Mouse (Mus musculus) embryonic facial prominence, embryonic 14.5 days (tissue): ENCODE measurements around the gene Apopt1. TPM values are rescaled to one million over a fixed set of nuclear protein-coding genes. Genes with fewer than 3 reads are reported as not detected.
"Not testable (repeated sequence)": the region's sequence is repeated elsewhere in the genome, so short reads cannot be mapped to it uniquely, and the experiment has no call there.

Source experiments
- ATAC-seq: fragments of 200-750 bp; cut with Nextera tagmentation; 2 replicates; pipeline ENCODE4 v1.8.0; 2017; ENCODE audit warnings: low read depth, moderate number of reproducible peaks, moderate TSS enrichment
- DNase-seq: peaks from one replicate; pipeline ENCODE4 v3.0.0-alpha.2; 2015; ENCODE audit warnings: low spot score
- H3K27ac ChIP-seq: fragments of 300-500 bp; sonication (generic); replicated peaks from 2 replicates; pipeline ENCODE4 v1.5.1; 2014; ENCODE audit warnings: low read depth, mild to moderate bottlenecking, low read length, moderate library complexity
- H3K27me3 ChIP-seq: fragments of 300-500 bp; sonication (generic); replicated peaks from 2 replicates; pipeline ENCODE4 v1.6.1; 2014; ENCODE audit warnings: low read length; ENCODE audit not compliant: control insufficient read depth, insufficient read depth
- H3K36me3 ChIP-seq: fragments of 300-500 bp; sonication (generic); 2 replicates; pipeline ENCODE4 v1.6.1; 2014; ENCODE audit warnings: low read length, mixed read lengths; ENCODE audit not compliant: control insufficient read depth, insufficient read depth
- H3K4me1 ChIP-seq: fragments of 300-500 bp; sonication (generic); 2 replicates; pipeline ENCODE4 v1.6.1; 2014; ENCODE audit warnings: antibody characterized with exemption, low read length; ENCODE audit not compliant: control insufficient read depth, insufficient read depth
- H3K4me2 ChIP-seq: fragments of 300-500 bp; sonication (generic); 2 replicates; pipeline ENCODE4 v1.6.1; 2014; ENCODE audit warnings: low read depth, mild to moderate bottlenecking, low read length, moderate library complexity, mixed read lengths
- H3K4me3 ChIP-seq: fragments of 300-500 bp; sonication (generic); 2 replicates; pipeline ENCODE4 v1.5.1; 2014; ENCODE audit warnings: low read depth, mild to moderate bottlenecking, low read length
- H3K9ac ChIP-seq: fragments of 300-500 bp; sonication (generic); 2 replicates; pipeline ENCODE4 v1.6.1; 2014; ENCODE audit warnings: low read depth, mild to moderate bottlenecking, low read length, moderate library complexity, mixed read lengths
- H3K9me3 ChIP-seq: fragments of 300-500 bp; sonication (generic); 2 replicates; pipeline ENCODE4 v1.6.1; 2016; ENCODE audit warnings: low read length; ENCODE audit not compliant: control insufficient read depth
- WGBS: fragments of 180-500 bp; shearing (Covaris S2); extraction: QIAGEN DNeasy Blood & Tissue Kit; methylation state at CpG from one replicate; pipeline ENCODE4 v1.1.7; 2014; 5-methylcytosine and 5-hydroxymethylcytosine counted together
- polyA plus RNA-seq: library from polyadenylated mRNA; unstranded; fragments of >200 nt; fragmentation: Nextera tagmentation; extraction: Ambion mirVana; gene quantifications from 2 replicates; pipeline ENCODE4 v1.2.1, GENCODE M21; 2014

Apopt1 gene
- polyA plus RNA-seq, 1 experiment from 2014 or later: 46.6 TPM

DNA sequence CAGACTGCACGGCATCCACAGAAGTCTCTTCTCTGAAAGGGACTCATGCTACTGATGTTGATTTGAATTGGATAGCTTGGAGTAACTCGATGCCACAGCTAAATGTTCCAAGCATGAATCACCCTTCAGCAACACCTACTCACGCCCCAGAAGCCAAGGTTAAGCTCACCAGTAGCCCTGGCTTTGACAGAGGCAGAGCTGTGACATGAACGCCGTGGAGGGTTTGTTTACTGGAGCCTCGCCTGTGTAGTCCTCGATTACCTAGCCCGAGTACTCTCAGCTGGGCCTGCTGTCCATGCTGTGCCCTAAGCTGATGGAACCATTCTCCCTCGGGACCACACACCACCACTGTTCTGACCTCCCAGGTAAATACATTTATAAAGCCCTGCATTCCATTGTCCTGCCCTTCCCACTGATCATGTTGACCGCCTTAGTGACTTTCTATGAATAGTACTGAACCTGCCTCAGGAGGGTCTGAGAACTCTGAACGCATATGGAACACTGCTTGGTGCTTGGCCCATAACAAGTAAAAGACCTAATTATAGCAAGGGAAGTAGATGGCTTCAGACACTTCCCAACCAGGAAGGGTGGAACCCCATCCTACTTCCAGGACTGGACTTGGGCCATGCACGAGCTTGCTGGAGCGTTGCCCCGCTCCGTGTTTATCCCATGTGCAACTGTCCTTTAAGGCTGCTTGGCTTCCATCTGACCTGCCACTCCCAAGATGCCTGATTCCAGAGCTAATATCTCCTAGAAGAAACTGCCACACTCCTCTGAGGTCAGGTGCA lies 7.7 kb upstream of the Apopt1 start:
- DNase-seq: no peak
- WGBS: 61% methylated on average over 15 of the region's 15 CpGs
- H3K27ac ChIP-seq: peak overlapping the region; percentile 39
- H3K4me1 ChIP-seq: peaks cover 10% of the 10 kb centered on the region
- H3K9me3 ChIP-seq: no peaks in the 10 kb centered on the region
- no peak overlapping the region for H3K4me2 ChIP-seq
- 0 out of 2 replicates have a peak overlapping the region, but pooled peaks have one; percentile 27 for H3K9ac ChIP-seq
- H3K4me3 ChIP-seq: no peak overlapping the region
- peaks cover 35% of the 10 kb centered on the region for H3K36me3 ChIP-seq
- 0 out of 2 replicates have a peak, but pooled peaks have one; percentile 13 for ATAC-seq
- no peaks in the 10 kb centered on the region for H3K27me3 ChIP-seq

DNA sequence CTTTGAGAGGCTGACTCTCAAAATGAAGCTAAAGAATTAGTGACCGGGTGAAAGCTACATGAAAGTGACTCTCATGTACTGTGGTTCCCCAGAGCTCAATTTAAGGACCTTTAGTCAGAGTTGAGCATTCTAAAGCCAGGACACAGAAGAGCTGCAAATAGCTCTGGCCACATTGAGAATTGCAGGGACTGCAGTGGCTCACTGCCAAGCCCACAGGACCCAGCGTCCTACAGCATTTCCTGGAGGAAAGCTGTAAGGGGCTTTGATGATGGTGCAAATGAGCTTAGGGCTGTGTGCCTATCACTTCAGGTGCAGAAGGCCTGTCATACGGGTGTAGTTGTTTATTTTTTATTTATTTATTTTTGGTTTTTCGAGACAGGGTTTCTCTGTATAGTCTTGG lies 4.9 kb upstream of the Apopt1 start:
- ATAC-seq (no peak), DNase-seq (no peak)
- peaks cover 44% of the 10 kb centered on the region for H3K36me3 ChIP-seq
- H3K27ac ChIP-seq: no peak overlapping the region
- WGBS: 73% methylated on average over 4 of the region's 4 CpGs
- no peak overlapping the region for H3K4me3 ChIP-seq
- H3K9me3 ChIP-seq: no peaks in the 10 kb centered on the region
- no peak overlapping the region for H3K4me2 ChIP-seq
- H3K27me3 ChIP-seq: no peaks in the 10 kb centered on the region
- no peak overlapping the region for H3K9ac ChIP-seq
- H3K4me1 ChIP-seq: peaks cover 17% of the 10 kb centered on the region

- Histone ChIP-seq H3K4me2 (no peak overlapping the region), H3K9ac (no peak overlapping the region), H3K4me3 (no peak overlapping the region), H3K9me3 (no peaks in the 10 kb centered on the region), H3K36me3 (peaks cover 44% of the 10 kb centered on the region), H3K4me1 (peaks cover 16% of the 10 kb centered on the region), H3K27me3 (no peaks in the 10 kb centered on the region), H3K27ac (no peak overlapping the region)
- ATAC-seq (no peak), DNase-seq (no peak)
- 96% methylated on average over 10 of the region's 10 CpGs for WGBS
These were observed 3.0 kb upstream of the Apopt1 start for GRCm38 (mm10) chr12:111710091-111710490.

- 2% methylated on average over 22 of the region's 33 CpGs for WGBS
- DNase-seq (peak; percentile 56), ATAC-seq (peak; percentile 42)
- H3K4me2 ChIP-seq: peak overlapping the region; percentile 78
- H3K27me3 ChIP-seq: no peaks in the 10 kb centered on the region
- H3K36me3 ChIP-seq: peaks cover 44% of the 10 kb centered on the region
- H3K27ac ChIP-seq: peak overlapping the region; percentile 65
- H3K4me3 ChIP-seq: peak overlapping the region; percentile 71
- H3K9ac ChIP-seq: peak overlapping the region; percentile 90
- no peaks in the 10 kb centered on the region for H3K9me3 ChIP-seq
- peaks cover 12% of the 10 kb centered on the region for H3K4me1 ChIP-seq
These were observed 585 bp upstream of the Apopt1 start for GRCm38 (mm10) chr12:111712476-111712875.

DNA sequence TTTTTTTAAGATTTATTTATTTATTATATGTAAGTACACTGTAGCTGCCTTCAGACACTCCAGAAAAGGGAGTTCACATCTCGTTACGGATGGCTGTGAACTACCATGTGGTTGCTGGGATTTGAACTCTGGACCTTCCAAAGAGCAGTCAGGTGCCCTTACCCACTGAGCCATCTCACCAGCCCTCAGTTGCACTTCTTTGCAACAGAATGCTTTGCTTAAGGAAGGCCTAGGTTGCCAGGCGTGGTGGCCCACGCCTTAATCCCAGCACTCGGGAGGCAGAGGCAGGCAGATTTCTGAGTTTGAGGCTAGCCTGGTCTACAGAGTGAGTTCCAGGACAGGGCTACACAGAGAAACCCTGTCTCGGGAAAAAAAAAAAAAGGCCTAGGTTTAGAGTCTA lies 819 bp downstream of the Apopt1 start:
- Histone ChIP-seq H3K4me1 (peaks cover 12% of the 10 kb centered on the region), H3K36me3 (peaks cover 30% of the 10 kb centered on the region), H3K4me3 (peak overlapping the region; percentile 71), H3K4me2 (peak overlapping the region; percentile 78)
- DNase-seq, H3K27me3 ChIP-seq, H3K27ac ChIP-seq, ATAC-seq, H3K9ac ChIP-seq, H3K9me3 ChIP-seq: not testable (repeated sequence)
- WGBS: 79% methylated on average over 6 of the region's 6 CpGs

GRCm38 (mm10) chr12:111716505-111716904 lies 3.4 kb downstream of the Apopt1 start:
- peaks cover 11% of the 10 kb centered on the region for H3K4me1 ChIP-seq
- WGBS: 97% methylated on average over 7 of the region's 7 CpGs
- no peaks in the 10 kb centered on the region for H3K9me3 ChIP-seq
- H3K4me3 ChIP-seq: no peak overlapping the region
- peaks cover 6% of the 10 kb centered on the region; the same call in 1 of the 2 replicates for H3K36me3 ChIP-seq
- no peak overlapping the region for H3K27ac ChIP-seq
- H3K9ac ChIP-seq: no peak overlapping the region
- DNase-seq: no peak
- ATAC-seq: no peak
- no peaks in the 10 kb centered on the region for H3K27me3 ChIP-seq
- H3K4me2 ChIP-seq: no peak overlapping the region

GRCm38 (mm10) chr12:111718656-111719055 lies 5.6 kb downstream of the Apopt1 start:
- peak; percentile 59; the same call in 1 of the 2 replicates for ATAC-seq
- 26% methylated on average over 8 of the region's 8 CpGs for WGBS

DNA sequence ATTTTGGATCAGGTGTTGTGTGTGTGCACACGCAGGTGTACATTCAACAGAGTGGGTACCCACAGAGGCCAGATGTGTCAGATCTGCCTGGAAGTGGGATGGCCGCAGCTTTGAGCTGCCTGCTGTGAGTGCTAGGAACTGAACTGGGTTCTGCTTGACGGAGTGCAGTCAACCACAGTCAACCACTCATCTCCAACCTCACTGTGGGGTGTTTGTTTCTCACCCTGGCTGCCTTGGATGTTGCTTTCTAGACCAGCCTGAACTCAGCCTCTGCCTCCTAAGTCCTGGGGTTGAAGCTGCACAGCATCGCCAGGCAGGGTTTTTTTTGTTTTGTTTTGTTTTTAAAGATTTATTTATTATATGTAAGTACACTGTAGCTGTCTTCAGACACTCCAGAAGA lies 7.2 kb downstream of the Apopt1 start:
- no peak overlapping the region for H3K9ac ChIP-seq
- 79% methylated on average over 4 of the region's 4 CpGs for WGBS
- no peaks in the 10 kb centered on the region for H3K4me1 ChIP-seq
- DNase-seq (no peak), ATAC-seq (no peak)
- H3K36me3 ChIP-seq: peaks cover 22% of the 10 kb centered on the region
- H3K9me3 ChIP-seq: no peaks in the 10 kb centered on the region
- H3K27me3 ChIP-seq: no peaks in the 10 kb centered on the region
- H3K4me2 ChIP-seq: no peak overlapping the region
- H3K4me3 ChIP-seq: no peak overlapping the region
- no peak overlapping the region for H3K27ac ChIP-seq

More at GRCm38 (mm10) chr12:111718656-111719055, 5.6 kb downstream of the Apopt1 start:
- H3K9me3 ChIP-seq: no peaks in the 10 kb centered on the region
- no peak overlapping the region for H3K4me3 ChIP-seq
- H3K27ac ChIP-seq: peak overlapping the region; percentile 62
- DNase-seq: peak; percentile 56
- no peaks in the 10 kb centered on the region for H3K27me3 ChIP-seq
- peaks cover 10% of the 10 kb centered on the region; the same call in 1 of the 2 replicates for H3K36me3 ChIP-seq
- peak overlapping the region; percentile 25; the same call in 1 of the 2 replicates for H3K4me2 ChIP-seq
- H3K9ac ChIP-seq: peak overlapping the region; percentile 35
- H3K4me1 ChIP-seq: peaks cover 6% of the 10 kb centered on the region

DNA sequence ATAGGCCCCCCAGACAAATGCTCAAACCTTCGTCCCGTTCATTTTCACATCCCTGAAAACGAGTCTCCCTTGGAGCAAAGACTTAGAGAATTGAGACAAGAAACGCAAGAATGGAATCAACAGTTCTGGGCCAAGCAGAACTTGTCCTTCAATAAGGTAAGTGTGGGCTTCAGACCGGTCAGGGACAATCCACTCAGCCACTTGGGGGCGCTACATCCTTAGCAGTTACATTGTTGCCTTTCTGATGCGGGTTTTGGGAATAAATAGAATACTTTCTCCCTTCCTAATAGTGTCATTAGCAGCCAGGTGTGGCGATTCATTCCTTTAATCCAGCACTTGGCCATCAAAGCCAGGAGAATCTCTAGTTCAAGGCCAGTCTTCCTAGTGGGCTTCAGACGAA lies 9.6 kb downstream of the Apopt1 start:
- Histone ChIP-seq H3K9me3 (no peaks in the 10 kb centered on the region), H3K27ac (no peak overlapping the region), H3K4me3 (no peak overlapping the region), H3K36me3 (peaks cover 19% of the 10 kb centered on the region), H3K27me3 (no peaks in the 10 kb centered on the region), H3K4me2 (no peak overlapping the region), H3K4me1 (no peaks in the 10 kb centered on the region), H3K9ac (no peak overlapping the region)
- DNase-seq (no peak), ATAC-seq (no peak)
- WGBS: 75% methylated on average over 9 of the region's 9 CpGs
